Comparison of ENCODE assay signal across 23 mouse cellular contexts in genomic region chr2:59761183-59761582, GRCm38 (mm10).
"Had no signal": no experiment of that assay in that cellular context is flagged by ENCODE, and none has a peak within 500 bp of the region (broad histone marks: within the 10 kb centered on the region; RNA-seq: fewer than 3 reads in every experiment).

No protein-coding gene starts in this region.

- H3K27me3 ChIP-seq: heart, embryonic 12.5 days; hindbrain, embryonic 12.5 days; intestine, embryonic 15.5 days; kidney, embryonic 15.5 days; limb, embryonic 13.5 days; limb, embryonic 15.5 days; liver, embryonic 12.5 days had no signal

- H3K9me3 ChIP-seq: heart, embryonic 10.5 days; heart, embryonic 12.5 days; hindbrain, embryonic 10.5 days; hindbrain, embryonic 12.5 days; intestine, embryonic 15.5 days; kidney, embryonic 15.5 days; limb, embryonic 13.5 days; limb, embryonic 15.5 days; liver, embryonic 12.5 days had no signal

- DNase-seq: gastrocnemius, postnatal 14 days; gastrocnemius, postnatal 36 days; kidney, adult 18-20 months; kidney, adult 9 months; kidney, postnatal 14 days; kidney, postnatal 4 days; left cerebral cortex, postnatal 4 days had no signal

- H3K9ac ChIP-seq: heart, embryonic 12.5 days; hindbrain, embryonic 12.5 days; hindbrain, embryonic 14.5 days; intestine, embryonic 15.5 days; kidney, embryonic 15.5 days; limb, embryonic 13.5 days; limb, embryonic 15.5 days; liver, embryonic 12.5 days; liver, embryonic 14.5 days had no signal

- ATAC-seq: hindbrain, embryonic 16.5 days; inflammation-experienced regulatory T-cells, adult 6 months; intestine, embryonic 15.5 days; intestine, postnatal 0 days; liver, embryonic 12.5 days had no signal

- H3K27ac ChIP-seq: heart, embryonic 10.5 days; hindbrain, embryonic 10.5 days; hindbrain, embryonic 12.5 days; hindbrain, embryonic 14.5 days; intestine, embryonic 15.5 days; kidney, embryonic 15.5 days; kidney, postnatal 0 days; layer of hippocampus, adult 2 months; limb, embryonic 13.5 days; limb, embryonic 15.5 days; liver, embryonic 12.5 days; liver, embryonic 14.5 days had no signal

- H3K4me1 ChIP-seq: intestine, embryonic 15.5 days; liver, embryonic 12.5 days had no signal

- H3K4me3 ChIP-seq: heart, embryonic 10.5 days; heart, embryonic 12.5 days; hindbrain, embryonic 10.5 days; hindbrain, embryonic 12.5 days; intestine, embryonic 15.5 days; kidney, embryonic 15.5 days; layer of hippocampus, adult 2 months; limb, embryonic 13.5 days; limb, embryonic 15.5 days; liver, embryonic 12.5 days had no signal

- H3K4me2 ChIP-seq: heart, embryonic 12.5 days; hindbrain, embryonic 12.5 days; hindbrain, embryonic 14.5 days; intestine, embryonic 15.5 days; kidney, embryonic 15.5 days; limb, embryonic 13.5 days; limb, embryonic 15.5 days; liver, embryonic 12.5 days had no signal

- H3K36me3 ChIP-seq: hindbrain, embryonic 10.5 days; hindbrain, embryonic 12.5 days; intestine, embryonic 15.5 days; liver, embryonic 12.5 days had no signal
